Mouse (Mus musculus) lung, adult 2 months (tissue): ENCODE results near the gene Gm28053. TPM values are rescaled to one million over a fixed set of nuclear protein-coding genes. Genes with fewer than 3 reads are reported as not detected.

Source experiments
- DNase-seq: peaks from one replicate; pipeline ENCODE4 v3.0.0; 2022
- H3K4me1 ChIP-seq: fragments of 200-500 bp; 2 replicates; pipeline ENCODE4 v1.6.1; 2011; ENCODE audit warnings: low read length; ENCODE audit not compliant: control insufficient read depth, insufficient read depth
- H3K4me3 ChIP-seq: fragments of 200-500 bp; replicated peaks from 2 replicates; pipeline ENCODE3; 2011; ENCODE audit warnings: low read depth, mild to moderate bottlenecking, control low read depth, low read length; ENCODE audit errors: extremely low read depth
- CTCF ChIP-seq: fragments of 200-500 bp; IDR thresholded peaks from 2 replicates; pipeline ENCODE4 v1.5.1; 2011; ENCODE audit warnings: mild to moderate bottlenecking, low read length, control low read depth; ENCODE audit not compliant: insufficient read depth
- POLR2A ChIP-seq: fragments of 200-500 bp; IDR thresholded peaks from 2 replicates; pipeline ENCODE4 v1.6.1; 2011; ENCODE audit warnings: low read depth, mild to moderate bottlenecking, control low read depth, low read length, borderline replicate concordance; ENCODE audit errors: extremely low read depth
- WGBS: fragments of 180-500 bp; shearing (Covaris S2); methylation state at CpG from one replicate; pipeline ENCODE4 v1.1.7; 2018; 5-methylcytosine and 5-hydroxymethylcytosine counted together
- polyA plus RNA-seq: library from polyadenylated mRNA; depleted of rRNA; stranded (reverse); fragments of >200 nt; gene quantifications from 2 replicates; pipeline ENCODE4 v1.2.3, GENCODE M21; 2012; rRNA removed

Gm28053 gene
- polyA plus RNA-seq, 1 experiment, result 1.8 TPM

GRCm38 (mm10) chr6:48785601-48786000 lies 67.2 kb downstream of the Gm28053 start:
- no peak overlapping the region for H3K4me3 ChIP-seq
- peaks cover 6% of the 10 kb centered on the region for H3K4me1 ChIP-seq
- DNase-seq, result no peak
- no peak for TF ChIP-seq POLR2A
- no peak for TF ChIP-seq CTCF
- WGBS, result 58% methylated on average over 2 of the region's 2 CpGs

GRCm38 (mm10) chr6:48787867-48788266 lies 69.5 kb downstream of the Gm28053 start:
- 64% methylated on average over 2 of the region's 2 CpGs for WGBS
- peaks cover 6% of the 10 kb centered on the region for H3K4me1 ChIP-seq

GRCm38 (mm10) chr6:48801897-48802296 lies 83.5 kb downstream of the Gm28053 start:
- no peak overlapping the region for H3K4me3 ChIP-seq
- 73% methylated on average over 1 of the region's 1 CpGs for WGBS
- no peak for DNase-seq
- no peaks in the 10 kb centered on the region for H3K4me1 ChIP-seq
- no peak for TF ChIP-seq CTCF
- TF ChIP-seq POLR2A, result no peak

More at GRCm38 (mm10) chr6:48787867-48788266, 69.5 kb downstream of the Gm28053 start:
- TF ChIP-seq CTCF (no peak), POLR2A (no peak)
- no peak for DNase-seq
- H3K4me3 ChIP-seq, result no peak overlapping the region

Other genes starting within 250 kb of the Gm28053 start
- 29.9 and 35.5 TPM in 2 replicates for gene Atp6v0e2, start 181.0 kb upstream of the Gm28053 start, polyA plus RNA-seq
- 16.8 and 19.8 TPM in 2 replicates for gene Lrrc61, start 163.8 kb upstream of the Gm28053 start, polyA plus RNA-seq
- gene Rarres2, start 145.8 kb upstream of the Gm28053 start, polyA plus RNA-seq, result 179 and 229 TPM in 2 replicates
- gene Gm45021, start 129.0 kb upstream of the Gm28053 start, polyA plus RNA-seq, result not detected in 2 replicates
- gene Repin1, start 124.7 kb upstream of the Gm28053 start, polyA plus RNA-seq, result 34.2 and 42.7 TPM in 2 replicates
- not detected in 2 replicates for gene Gm44965, start 124.7 kb upstream of the Gm28053 start, polyA plus RNA-seq
- 6.7 and 7.2 TPM in 2 replicates for gene Zfp775, start 116.5 kb upstream of the Gm28053 start, polyA plus RNA-seq
- gene AI854703, start 91.8 kb upstream of the Gm28053 start, polyA plus RNA-seq, result 0.98 and 1.3 TPM in 2 replicates
- 11.4 and 15.2 TPM in 2 replicates for gene Gimap8, start 71.4 kb upstream of the Gm28053 start, polyA plus RNA-seq
- gene Gimap9, start 42.5 kb upstream of the Gm28053 start, polyA plus RNA-seq, result 2.8 and 5.2 TPM in 2 replicates
- 40.8 and 58.9 TPM in 2 replicates for gene Gimap4, start 34.1 kb upstream of the Gm28053 start, polyA plus RNA-seq
- 23.5 and 40.1 TPM in 2 replicates for gene Gimap6, start 10.4 kb upstream of the Gm28053 start, polyA plus RNA-seq
- gene Gimap7, start within 50 bp of the Gm28053 start, polyA plus RNA-seq, result 0.72 and 1.2 TPM in 2 replicates
- 29.9 and 35.2 TPM in 2 replicates for gene Gimap1, start 20.4 kb downstream of the Gm28053 start, polyA plus RNA-seq
- 28.6 and 32.8 TPM in 2 replicates for gene Gimap5, start 27.6 kb downstream of the Gm28053 start, polyA plus RNA-seq
- 12.5 and 15.4 TPM in 2 replicates for gene Gimap3, start 52.2 kb downstream of the Gm28053 start, polyA plus RNA-seq
- 254 and 269 TPM in 2 replicates for gene Tmem176a, start 122.3 kb downstream of the Gm28053 start, polyA plus RNA-seq
- gene Tmem176b, start 122.9 kb downstream of the Gm28053 start, polyA plus RNA-seq, result 521 and 609 TPM in 2 replicates
- 4.8 and 8.1 TPM in 2 replicates for gene Aoc1, start 154.3 kb downstream of the Gm28053 start, polyA plus RNA-seq
- gene 1600015I10Rik, start 211.3 kb downstream of the Gm28053 start, polyA plus RNA-seq, result not detected in 2 replicates